Mouse (Mus musculus) embryo, embryonic 11 days (tissue): ENCODE results near the gene Atp1a1.
A peak's percentile ranks its signal among the peaks of the same experiment; 100 is the strongest.

Experiments used
- DNase-seq: peaks from one replicate; pipeline ENCODE4 v3.0.0-alpha.2; 2015

Gene Atp1a1

GRCm38 (mm10) chr3:101552621-101553620 lies 51.6 kb downstream of the Atp1a1 start:
- DNase-seq, result no peak

GRCm38 (mm10) chr3:101551457-101552230 lies 52.8 kb downstream of the Atp1a1 start:
- no peak for DNase-seq

- DNase-seq, result no peak
These were observed 54.7 kb downstream of the Atp1a1 start for GRCm38 (mm10) chr3:101549749-101550148.

- peak; percentile 36 for DNase-seq
These were observed 60.4 kb downstream of the Atp1a1 start for GRCm38 (mm10) chr3:101544116-101544515.

GRCm38 (mm10) chr3:101541571-101541970 lies 62.9 kb downstream of the Atp1a1 start:
- DNase-seq, result no peak

GRCm38 (mm10) chr3:101540568-101540967 lies 63.9 kb downstream of the Atp1a1 start:
- no peak for DNase-seq

GRCm38 (mm10) chr3:101536322-101536721 lies 68.2 kb downstream of the Atp1a1 start:
- DNase-seq, result no peak

- DNase-seq, result no peak
These were observed 70.2 kb downstream of the Atp1a1 start for GRCm38 (mm10) chr3:101534311-101534710.

- DNase-seq, result no peak
These were observed 71.1 kb downstream of the Atp1a1 start for GRCm38 (mm10) chr3:101533373-101533772.

GRCm38 (mm10) chr3:101530928-101531327 lies 73.6 kb downstream of the Atp1a1 start:
- DNase-seq, result no peak

GRCm38 (mm10) chr3:101528900-101529594 lies 75.4 kb downstream of the Atp1a1 start:
- DNase-seq, result no peak

- DNase-seq, result no peak
These were observed 76.2 kb downstream of the Atp1a1 start for GRCm38 (mm10) chr3:101528157-101528899.

- no peak for DNase-seq
These were observed 77.9 kb downstream of the Atp1a1 start for GRCm38 (mm10) chr3:101526603-101527002.
